Mouse (Mus musculus): ENCODE measurements around the gene Klhl35.
A peak's percentile ranks its signal among the peaks of the same experiment; 100 is the strongest.

GRCm38 (mm10) chr7:99483271-99483923, 17.6 kb downstream of the Klhl35 start, which contains the start of gene Rps3:
- TF ChIP-seq CTCF (IDR thresholded peaks at IDR 0.05; ENCODE audit: low read depth) (no peak), EP300 (IDR thresholded peaks at IDR 0.05; ENCODE audit: low read depth) (0 out of 2 replicates have a peak, but pooled peaks have one; percentile 60)

Measured in heart, postnatal 0 days (tissue).